Mouse (Mus musculus) lung, postnatal 36 days (tissue): Measurements from ENCODE around the gene Dvl1.

Experiments used
- DNase-seq: peaks from one replicate; pipeline ENCODE4 v3.0.0; 2022; ENCODE audit warnings: mixed read lengths

Dvl1 gene

DNA sequence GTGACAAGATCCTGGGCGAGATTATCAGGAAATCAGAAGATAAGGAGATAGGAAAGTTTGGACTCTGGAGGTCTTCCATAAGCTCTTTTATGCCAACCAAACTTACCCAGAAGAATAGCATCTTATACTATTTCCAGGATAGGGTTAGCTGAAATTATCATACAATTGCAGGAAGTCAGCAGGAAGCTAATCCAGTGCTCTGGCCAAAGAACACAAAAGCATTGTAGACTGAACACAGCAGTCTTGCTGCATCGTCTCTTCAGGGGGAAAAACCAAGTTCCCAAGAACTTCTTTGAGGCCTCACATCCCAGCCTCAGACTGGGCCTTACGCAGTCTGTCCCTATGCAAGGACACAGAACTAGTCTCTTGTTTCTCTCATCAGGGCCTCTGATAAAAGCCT, 36.4 kb downstream of the Dvl1 start:
- DNase-seq, result no peak

DNA sequence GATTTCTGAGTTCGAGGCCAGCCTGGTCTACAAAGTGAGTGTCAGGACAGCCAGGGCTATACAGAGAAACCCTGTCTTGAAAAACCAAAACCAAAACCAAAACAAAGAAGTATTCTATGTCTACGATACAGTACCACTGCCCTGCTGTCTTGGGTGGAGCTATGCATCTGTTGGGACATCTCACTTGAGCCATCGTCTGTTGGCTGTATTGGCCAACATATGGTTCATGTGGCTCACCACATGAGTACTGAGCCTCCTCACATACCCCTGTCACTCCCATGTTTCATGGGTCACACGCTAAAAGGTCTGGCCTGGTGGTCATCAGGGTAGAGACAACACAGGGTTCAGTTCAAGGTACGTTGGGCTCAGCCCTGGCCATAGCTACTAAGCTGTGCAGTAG, 39.1 kb downstream of the Dvl1 start:
- no peak for DNase-seq

DNA sequence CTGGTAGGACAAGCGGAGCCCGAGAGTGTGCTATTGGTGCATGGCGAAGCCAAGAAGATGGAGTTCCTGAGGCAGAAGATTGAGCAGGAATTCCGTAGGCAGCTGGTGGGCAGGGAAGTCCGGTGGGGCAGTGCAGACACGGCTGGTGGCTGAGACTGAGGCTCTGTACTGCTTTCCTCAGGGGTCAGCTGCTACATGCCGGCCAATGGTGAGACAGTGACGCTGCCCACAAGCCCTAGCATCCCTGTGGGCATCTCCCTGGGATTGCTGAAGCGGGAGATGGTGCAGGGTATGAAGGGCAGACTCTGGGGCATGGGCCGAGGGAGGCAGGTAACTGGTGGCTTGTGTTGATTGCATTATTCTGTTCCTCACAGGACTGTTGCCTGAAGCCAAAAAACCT, 40.5 kb downstream of the Dvl1 start:
- DNase-seq, result no peak

DNA sequence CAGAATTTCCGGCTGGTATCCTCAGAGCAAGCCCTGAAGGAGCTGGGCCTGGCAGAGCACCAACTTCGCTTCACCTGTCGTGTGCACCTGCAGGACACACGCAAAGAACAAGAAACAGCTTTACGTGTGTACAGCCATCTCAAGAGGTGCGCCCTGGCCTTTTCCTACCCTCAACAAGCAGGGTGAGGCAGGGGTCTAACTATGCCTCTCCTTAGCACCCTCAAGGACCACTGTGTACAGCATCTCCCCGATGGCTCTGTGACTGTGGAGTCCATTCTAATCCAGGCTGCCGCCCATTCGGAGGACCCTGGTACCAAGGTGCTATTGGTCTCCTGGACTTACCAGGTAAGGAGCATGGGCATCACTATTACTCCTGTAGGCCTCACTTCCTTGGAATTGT, 41.0 kb downstream of the Dvl1 start:
- no peak for DNase-seq

DNA sequence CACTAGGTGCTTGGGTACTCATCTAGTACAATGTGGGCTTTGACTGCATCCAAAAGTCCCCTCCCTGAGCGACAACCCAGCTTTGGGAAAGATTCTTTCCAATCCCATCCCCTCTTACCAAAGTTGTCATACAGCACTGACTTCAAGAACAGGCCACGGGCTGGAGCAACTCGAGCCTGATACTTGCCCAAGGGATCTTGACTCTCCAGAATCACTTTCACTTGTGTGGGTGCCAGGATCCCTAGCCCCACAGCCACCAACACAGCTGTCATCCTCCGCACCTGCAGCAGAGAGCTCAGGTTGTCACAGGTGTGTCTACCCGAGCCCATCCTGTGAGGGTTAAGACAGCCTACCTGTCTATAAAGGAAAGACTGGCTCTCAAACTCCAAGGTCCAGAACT, 42.1 kb downstream of the Dvl1 start:
- DNase-seq, result no peak

DNA sequence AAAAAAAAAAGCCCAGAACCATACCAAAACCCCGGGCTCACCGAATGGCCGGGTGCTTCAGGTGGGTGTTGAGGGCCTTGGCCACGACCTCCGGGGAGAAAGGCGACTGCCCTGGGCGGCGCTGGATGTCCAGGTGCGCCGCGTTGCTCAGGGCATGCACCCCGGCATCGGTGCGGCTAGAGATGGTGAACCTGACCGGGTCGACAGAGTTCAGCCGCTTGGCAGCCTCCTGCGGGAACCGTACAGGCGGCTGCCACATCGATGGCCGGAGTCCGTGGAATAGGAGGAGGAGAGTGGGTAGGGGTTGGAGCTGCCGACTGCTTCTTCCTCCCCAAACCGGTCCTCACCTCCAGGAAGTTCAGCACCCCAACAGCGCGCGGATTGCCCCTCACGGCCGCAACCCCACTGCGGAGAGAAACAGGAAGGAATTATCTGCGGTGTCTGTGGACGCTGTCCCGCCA, 43.8 kb downstream of the Dvl1 start:
- no peak for DNase-seq

DNA sequence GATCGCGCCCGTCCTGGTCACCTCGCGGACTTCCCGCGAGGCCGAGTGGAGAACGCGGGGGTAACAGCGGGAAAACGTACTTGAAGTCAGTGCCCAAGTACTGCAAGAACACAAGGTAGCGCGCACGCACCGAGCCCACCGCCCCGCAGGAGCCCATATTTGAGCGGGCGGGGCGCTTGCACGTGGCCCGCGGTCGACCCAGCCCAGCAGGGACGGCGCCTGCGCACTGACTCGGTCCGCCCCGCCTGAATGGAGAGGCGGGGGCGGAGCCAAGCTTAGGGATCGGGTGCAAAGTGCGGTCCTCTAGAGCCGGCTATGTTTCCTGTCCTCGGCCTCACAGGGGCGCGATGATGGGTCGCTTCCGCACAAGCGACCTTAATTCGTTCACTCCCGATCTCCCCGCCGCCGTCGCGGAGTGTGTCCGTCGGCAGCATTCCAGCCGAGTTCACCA, 44.4 kb downstream of the Dvl1 start, which contains the start of the genes Pusl1 and Acap3:
Gene Pusl1, minus strand, starts transcription at position 231 of the 451 bp plus-strand sequence.
Gene Acap3, plus strand, starts transcription at position 272 of the 451 bp plus-strand sequence.
- peak; percentile 98 for DNase-seq

DNA sequence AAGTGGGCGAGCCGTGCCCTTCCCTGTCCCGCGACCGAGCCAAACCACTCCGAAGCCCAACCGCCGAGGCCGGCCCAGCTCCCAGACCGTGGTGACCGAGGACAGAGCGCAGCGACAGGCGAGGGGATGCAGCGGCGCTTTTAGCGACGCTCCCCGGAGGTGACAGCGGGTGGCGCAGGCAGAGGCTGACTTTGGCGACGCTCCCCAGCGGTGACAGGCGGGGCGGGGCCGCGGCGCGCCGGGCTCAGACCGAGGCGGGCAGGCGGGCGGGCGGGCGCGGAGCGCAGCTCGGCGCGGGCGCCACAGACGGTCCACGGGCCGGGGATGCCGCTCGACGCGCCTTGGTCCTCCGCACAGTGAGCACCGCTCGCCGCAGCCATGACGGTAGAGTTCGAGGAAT, 44.8 kb downstream of the Dvl1 start:
- DNase-seq, result peak; percentile 86

DNA sequence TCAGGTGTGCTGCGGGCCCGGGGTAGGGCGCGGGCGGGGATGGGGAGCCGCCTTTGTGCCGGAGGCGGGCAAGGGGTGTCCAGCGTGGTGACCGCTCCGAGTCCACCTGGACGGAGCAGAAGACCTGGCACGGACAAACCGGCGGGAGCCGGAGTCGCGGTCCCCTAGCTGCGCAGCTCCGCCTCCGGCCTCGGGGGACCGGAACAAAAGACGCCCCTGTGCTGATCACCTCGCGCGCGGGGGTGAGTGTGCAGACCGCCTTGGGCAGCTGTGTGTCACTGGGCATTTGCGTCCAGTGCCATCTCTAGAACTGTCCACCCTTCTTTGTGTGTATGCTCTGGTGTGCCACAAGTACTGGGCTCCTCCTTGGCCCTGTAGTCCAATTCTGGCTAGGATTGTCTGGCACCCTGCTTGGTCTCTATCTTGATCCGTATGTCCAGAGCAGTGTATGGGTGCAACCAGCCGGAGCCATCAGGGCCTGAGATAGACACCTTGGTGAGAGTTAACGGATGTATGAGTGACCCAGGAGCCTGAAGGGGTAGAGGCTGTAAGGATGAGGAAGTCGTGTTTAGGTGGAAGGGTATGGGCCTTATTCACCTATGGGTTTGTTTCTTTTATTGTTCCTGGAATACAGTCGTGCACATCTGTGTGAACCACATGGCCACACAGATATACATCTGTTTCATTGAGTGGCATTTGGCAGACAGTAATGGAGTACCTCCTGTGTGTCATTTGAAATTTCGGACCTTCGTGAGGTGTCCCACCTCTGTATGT, 45.4 kb downstream of the Dvl1 start:
- DNase-seq, result peak; percentile 35

DNA sequence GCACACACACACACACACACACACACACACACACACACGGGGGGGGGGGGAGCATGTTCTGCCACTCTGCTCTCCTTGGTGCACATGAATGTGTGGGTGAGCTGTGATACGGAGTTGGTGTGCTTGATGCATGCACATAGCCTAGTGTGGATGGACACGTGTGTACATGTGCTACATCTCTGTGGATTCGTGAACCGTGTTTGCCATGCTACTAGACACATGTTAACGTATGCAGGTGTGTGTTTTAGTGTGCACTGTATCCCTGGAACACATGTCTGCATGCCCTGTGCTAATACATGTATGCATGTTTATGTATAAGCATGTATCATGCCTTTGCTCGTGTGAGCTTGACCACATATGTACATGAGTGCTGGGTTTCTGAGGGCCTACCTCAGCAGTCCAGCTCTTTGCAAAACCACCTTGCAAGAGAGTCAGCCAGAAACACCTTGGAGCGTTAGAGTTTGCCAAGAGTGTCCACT, 46.0 kb downstream of the Dvl1 start:
- no peak for DNase-seq

DNA sequence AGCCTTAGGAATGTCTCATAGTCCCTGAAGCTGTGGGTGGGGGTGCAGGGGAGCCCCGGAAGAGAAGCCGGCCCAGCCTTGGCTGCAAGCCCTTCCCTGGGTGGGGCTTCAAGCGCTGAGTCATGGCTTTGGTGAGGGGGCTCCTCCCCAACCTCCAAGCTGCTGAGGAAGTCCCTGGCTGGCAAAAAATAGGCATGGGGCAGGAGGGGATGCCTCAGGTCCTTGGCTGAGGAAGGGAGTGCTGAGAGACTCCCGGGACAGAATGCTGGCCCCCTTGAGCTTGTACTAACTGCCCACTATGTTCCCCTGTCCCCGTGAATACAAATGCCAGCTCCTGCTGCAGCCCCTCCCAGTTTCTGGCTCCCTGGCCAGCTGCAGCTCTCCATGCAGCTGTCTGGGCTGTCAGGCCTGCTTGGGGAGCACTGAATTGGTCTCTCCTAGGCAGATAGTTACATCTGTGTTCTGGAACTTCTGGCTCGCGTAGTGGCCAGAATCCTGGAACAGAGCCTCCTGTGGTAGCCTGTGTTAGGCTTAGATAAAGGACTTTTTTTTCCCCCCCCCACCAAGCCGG, 47.2 kb downstream of the Dvl1 start:
- DNase-seq, result peak; percentile 90

DNA sequence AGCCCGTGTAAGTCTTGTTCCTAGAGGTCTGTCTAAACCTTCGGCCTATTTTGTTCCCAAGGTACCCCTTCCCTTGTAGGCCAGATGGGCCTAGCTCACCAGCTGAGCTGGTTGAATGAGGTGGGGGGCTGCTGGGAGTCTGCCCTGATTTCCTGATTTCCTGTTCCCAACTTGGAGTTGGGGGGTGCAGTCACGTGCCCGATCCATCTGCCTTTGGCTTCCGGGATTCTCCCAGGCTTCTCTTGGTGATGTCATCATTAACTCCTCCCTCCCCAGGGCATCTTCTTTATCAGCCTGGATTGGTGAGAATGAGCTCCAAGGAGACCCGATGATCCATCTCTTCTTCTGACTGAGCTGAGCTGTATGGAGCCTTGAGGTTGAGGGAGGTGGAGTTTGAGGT, 48.0 kb downstream of the Dvl1 start:
- peak; percentile 83 for DNase-seq

DNA sequence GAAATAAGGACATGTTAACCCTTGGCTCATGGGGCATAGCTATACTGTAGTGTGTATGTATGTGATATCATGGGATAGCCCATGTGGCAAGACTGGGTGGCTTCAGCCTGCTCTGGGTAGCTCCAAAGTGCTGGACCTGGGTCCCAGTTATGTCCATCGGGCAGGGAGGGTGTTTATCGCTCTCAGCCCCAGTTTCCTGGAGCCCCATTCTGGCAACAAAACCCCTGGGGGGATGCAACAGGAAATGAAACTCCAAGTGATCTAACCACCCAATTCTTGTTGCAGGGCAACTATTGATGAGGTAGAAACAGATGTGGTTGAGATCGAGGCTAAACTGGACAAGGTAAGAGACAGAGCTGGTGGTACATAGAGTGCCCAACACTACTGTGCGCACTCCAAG, 48.6 kb downstream of the Dvl1 start:
- no peak for DNase-seq

DNA sequence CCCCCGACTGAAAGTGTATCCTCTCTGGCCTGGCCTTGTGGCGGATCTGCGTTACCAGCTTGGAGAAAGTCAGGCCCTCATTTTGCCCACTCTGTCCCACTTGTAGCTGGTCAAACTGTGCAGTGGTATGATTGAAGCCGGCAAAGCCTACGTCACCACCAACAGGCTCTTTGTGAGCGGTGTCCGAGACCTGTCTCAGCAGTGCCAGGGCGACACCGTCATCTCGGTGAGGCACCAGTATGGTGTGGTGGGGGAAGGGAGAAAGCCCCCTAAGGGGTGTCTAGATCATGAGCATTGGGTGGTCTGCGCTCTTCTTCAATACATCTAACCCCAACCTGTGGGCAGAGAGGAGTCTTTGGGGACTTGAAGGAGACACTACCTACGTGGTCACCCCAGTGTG, 49.3 kb downstream of the Dvl1 start:
- no peak for DNase-seq

DNA sequence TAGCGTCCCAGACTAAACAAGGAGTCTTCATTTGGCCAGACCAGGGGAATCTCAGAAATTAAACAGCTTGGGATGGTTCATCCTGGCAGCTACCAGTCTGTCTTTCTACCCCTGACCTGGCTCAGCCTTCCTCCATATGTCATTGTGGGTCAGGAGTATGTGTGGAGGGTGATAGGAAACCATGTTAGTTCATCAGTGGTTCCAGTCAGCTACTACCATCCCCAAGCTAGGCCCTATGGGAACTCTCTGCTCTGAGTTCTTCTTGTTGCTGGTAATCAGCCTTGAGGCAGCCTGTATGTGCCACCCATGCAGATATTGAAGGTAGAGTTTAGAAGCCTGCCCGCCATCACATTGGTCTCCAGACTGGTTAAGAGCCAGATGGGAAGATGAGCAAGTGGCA, 51.1 kb downstream of the Dvl1 start:
- no peak for DNase-seq

DNA sequence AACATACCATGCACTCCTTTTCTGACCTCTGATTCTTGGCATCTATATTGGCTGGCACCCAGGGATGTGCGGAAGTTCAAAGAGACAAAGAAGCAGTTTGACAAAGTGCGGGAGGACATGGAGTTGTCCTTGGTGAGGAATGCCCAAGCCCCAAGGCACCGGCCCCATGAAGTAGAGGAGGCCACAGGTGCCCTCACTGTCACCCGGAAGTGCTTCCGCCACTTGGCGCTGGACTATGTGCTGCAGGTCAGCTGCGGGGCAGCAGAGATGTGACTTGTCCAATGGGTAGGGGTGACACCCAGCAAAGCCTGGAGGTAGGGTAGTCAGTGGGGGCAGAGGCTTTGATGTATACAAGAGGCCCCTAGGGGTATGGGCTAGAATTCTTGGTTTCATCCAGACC, 52.2 kb downstream of the Dvl1 start:
- no peak for DNase-seq

DNA sequence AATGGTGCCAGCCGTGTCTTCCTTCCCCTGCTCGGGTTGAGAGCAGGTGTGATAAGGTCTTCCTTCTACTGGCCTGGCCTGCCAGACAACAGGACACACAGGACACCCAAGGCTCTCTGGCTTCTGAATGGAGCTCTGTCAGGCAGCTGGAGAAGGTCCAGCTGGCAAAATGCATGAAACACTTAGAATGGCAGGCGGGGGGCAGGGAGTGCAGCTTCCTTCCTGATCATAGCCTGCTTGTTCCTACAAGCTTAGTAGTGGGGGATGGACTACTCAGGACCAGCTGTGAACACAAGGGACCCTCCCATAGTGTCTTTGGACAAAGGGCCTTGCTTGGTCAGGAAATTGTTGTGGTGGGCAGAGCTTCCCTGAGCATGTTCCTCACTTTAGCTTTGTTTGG, 54.0 kb downstream of the Dvl1 start:
- DNase-seq, result peak; percentile 71

DNA sequence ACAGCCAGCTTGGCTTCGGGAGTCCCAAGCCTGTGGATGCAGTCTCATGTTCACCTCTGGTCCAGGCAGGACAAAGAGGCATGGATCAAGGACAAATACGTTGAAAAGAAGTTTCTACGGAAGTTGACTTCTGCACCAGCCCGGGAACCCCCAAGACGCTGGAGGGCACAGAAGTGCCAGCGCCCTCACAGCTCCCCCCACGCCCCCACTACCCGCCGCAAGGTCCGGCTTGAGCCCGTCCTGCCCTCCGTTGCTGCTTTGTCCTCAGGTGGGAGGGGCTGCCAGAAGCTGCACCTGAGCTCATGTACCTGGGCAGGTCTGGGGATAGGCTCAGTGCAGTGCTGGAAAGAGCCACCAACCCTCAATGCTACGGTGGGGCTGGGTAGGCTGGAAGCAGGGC, 56.0 kb downstream of the Dvl1 start:
- DNase-seq, result no peak

DNA sequence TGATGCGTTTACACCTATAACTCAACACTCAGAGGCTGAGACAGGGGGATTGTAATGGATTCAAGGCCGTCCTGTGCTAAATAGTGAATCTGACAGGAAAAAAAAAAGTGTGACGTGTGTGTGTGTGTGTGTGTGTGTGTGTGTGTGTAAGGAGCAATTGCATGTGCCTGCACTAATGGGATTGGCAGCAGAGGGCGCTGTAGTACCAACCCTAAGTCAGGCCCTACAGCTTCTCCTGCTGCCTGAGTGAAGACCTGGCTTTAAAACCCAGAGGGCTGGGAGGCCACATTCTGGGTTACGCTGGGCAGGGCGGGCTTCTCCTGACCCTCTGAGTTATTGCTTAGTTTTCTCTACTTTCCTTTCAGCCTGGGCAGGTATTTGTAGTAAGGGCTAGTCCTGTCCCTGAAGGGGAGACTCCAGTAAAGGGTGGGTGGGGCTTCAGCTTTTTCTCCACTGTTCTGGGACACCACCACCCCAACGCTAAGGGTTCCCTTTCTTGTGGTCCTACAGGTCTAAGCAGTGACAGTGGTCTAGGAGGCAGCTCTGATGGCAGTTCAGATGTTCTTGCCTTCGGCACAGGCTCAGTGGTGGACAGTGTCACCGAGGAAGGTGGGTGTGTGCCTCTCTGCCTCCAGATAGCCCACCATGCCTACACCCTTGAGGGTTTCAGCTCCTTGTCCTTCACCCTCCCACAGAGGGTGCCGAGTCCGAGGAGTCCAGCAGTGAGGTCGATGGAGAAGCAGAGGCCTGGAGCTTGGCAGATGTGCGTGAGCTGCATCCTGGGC, 57.3 kb downstream of the Dvl1 start:
- no peak for DNase-seq

DNA sequence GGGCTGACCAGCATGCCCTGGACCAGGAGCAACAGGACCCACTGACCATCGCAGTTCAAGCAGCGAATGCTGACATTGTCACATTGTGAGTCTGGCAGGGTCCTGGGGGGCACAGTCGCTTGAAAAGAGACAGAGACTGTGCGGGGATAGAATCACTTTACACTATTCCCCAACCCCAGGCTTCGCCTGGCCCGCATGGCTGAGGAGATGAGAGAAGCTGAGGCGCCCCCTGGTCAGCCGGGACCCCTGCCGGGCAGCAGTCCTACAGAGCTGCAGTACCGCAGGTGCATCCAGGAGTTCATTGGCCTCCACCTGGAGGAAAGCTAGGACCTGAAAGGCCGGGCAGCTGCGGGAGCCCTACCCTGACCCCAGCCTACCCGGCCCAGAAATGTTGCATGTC, 58.4 kb downstream of the Dvl1 start:
- no peak for DNase-seq

DNA sequence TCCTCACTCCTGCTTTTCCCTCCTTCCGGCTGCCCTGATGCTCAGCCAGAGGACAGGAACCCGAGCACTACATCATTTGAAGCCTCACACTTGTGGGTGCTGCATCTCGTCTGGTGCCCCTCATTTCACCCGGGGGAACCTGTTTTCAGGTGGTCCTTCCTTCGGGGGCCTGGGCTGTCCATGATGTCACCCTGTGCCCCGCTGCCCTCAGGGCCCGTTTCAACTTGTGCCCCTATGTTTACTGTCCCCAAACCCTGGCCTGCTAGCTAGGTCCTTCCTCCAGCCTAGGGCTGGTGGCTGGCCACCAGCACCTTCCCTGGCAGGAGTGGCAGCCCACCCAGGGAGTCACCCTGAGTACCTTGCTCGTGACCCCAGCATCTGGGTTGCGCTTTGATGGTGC, 58.9 kb downstream of the Dvl1 start:
- no peak for DNase-seq

DNA sequence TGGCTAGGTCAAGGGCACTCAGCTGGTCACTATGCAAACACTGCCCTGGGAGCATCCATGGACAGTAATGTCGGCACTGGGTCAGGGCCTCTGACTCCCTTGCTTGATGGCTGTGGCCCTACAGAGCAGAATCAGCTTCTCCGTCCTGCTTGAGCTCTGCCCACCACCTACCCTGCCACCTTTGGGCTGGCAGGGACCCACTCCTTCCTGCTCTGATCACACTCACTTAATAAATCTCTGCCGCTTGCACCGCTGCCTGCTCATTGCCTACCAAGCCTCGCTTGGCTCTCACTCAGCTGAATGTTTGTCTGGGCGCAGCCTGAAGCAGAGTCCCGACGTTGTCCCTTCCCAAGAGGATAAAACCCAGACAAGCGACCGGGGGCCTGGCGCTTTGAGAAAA, 59.8 kb downstream of the Dvl1 start:
- no peak for DNase-seq

DNA sequence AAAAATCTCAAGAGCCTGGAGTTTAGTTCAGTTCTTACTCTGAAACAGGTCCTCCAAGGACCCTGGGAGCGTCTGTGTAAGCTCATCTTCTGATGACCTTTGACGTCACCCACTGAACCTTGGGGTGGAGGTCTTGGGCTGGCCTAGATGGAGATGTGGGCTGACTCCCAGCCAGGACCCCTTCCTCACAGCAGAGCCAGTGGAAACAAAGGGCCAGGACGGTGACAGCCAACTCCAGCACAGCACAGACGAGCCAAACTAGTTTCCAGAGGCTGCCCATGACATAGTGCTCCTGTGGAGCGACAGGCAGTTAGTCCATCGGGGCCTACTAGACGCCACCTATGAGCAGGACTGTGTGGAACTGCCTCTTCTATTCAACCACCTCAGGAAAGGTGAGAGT, 61.1 kb downstream of the Dvl1 start:
- DNase-seq, result no peak

DNA sequence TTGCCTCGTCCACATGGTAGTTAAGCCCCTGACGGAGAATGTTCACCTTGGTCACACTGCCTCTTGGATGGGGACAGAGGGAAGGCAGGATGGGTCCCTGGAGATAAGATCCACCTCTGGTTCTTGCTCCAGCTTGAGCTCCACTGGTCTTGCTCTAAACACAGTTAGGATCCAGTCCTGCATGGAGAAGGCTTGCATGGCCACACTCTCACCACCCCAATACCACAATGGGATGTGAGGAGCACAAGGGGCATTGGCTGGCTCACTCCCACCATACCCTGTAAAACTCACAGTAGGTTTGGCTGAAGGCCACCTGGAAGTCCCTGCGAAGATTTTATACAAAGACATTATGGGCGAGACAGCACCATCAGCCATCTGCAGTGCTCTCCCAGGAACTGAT, 61.5 kb downstream of the Dvl1 start:
- no peak for DNase-seq
